Mouse (Mus musculus) liver, postnatal 0 days (tissue): ENCODE measurements around the gene Zfp974. TPM values are rescaled to one million over a fixed set of nuclear protein-coding genes. Genes with fewer than 3 reads are reported as not detected.
"Not testable (repeated sequence)": the region's sequence is repeated elsewhere in the genome, so short reads cannot be mapped to it uniquely, and the experiment has no call there.

Source experiments
- ATAC-seq: fragments of 200-750 bp; cut with Nextera tagmentation; 2 replicates; pipeline ENCODE4 v1.8.0; 2017; ENCODE audit warnings: mild to moderate bottlenecking, moderate library complexity
- DNase-seq: peaks from one replicate; pipeline ENCODE4 v3.0.0-alpha.2; 2016
- H3K27ac ChIP-seq: fragments of 300-500 bp; sonication (generic); 2 replicates; pipeline ENCODE4 v1.5.1; 2014; ENCODE audit warnings: antibody characterized with exemption, moderate library complexity, mild to moderate bottlenecking, low read depth
- H3K27me3 ChIP-seq: fragments of 300-500 bp; sonication (generic); 2 replicates; pipeline ENCODE4 v1.6.1; 2014; ENCODE audit warnings: low read length, control low read depth, mixed read lengths; ENCODE audit not compliant: insufficient read depth
- H3K36me3 ChIP-seq: fragments of 300-500 bp; sonication (generic); replicated peaks from 2 replicates; pipeline ENCODE4 v1.6.1; 2014; ENCODE audit warnings: mild to moderate bottlenecking, control low read depth, low read length, moderate library complexity, mixed read lengths; ENCODE audit not compliant: insufficient read depth
- H3K4me1 ChIP-seq: fragments of 300-500 bp; sonication (generic); 2 replicates; pipeline ENCODE4 v1.6.1; 2014; ENCODE audit warnings: antibody characterized with exemption, mild to moderate bottlenecking, control low read depth; ENCODE audit not compliant: insufficient read depth
- H3K4me2 ChIP-seq: fragments of 300-500 bp; sonication (generic); 2 replicates; pipeline ENCODE4 v1.6.1; 2014; ENCODE audit warnings: low read depth, mild to moderate bottlenecking, low read length, moderate library complexity, mixed read lengths
- H3K4me3 ChIP-seq: fragments of 300-500 bp; sonication (generic); 2 replicates; pipeline ENCODE4 v1.5.1; 2014; ENCODE audit warnings: low read depth, low read length
- H3K9ac ChIP-seq: fragments of 300-500 bp; sonication (generic); replicated peaks from 2 replicates; pipeline ENCODE4 v1.6.1; 2014; ENCODE audit warnings: mild to moderate bottlenecking, moderate library complexity
- H3K9me3 ChIP-seq: fragments of 300-500 bp; sonication (generic); 2 replicates; pipeline ENCODE4 v1.6.1; 2016; ENCODE audit warnings: mild to moderate bottlenecking, control low read depth, low read length, mixed read lengths
- CTCF ChIP-seq: sonication (generic); IDR thresholded peaks from 2 replicates; pipeline ENCODE4 v1.5.1; 2016; ENCODE audit warnings: antibody characterized with exemption, low read depth
- EP300 ChIP-seq: IDR thresholded peaks from 2 replicates; pipeline ENCODE4 v1.6.1; 2016; ENCODE audit warnings: antibody characterized with exemption, low read depth, mild to moderate bottlenecking
- WGBS: fragments of 180-500 bp; shearing (Covaris S2); extraction: QIAGEN DNeasy Blood & Tissue Kit; methylation state at CpG from one replicate; pipeline ENCODE4 v1.1.7; 2014; ENCODE audit not compliant: insufficient replicate concordance; 5-methylcytosine and 5-hydroxymethylcytosine counted together
- polyA plus RNA-seq: library from polyadenylated mRNA; unstranded; fragments of >200 nt; fragmentation: Nextera tagmentation; extraction: Ambion mirVana; gene quantifications from 2 replicates; pipeline ENCODE4 v1.2.1, GENCODE M21; 2015

The Zfp974 gene
- polyA plus RNA-seq, result 0.95 and 1.2 TPM in 2 replicates

GRCm38 (mm10) chr7:27928818-27929695, at the start of gene Zfp974:
Gene Zfp974, minus strand, starts transcription at chr7:27929460.
- H3K27ac ChIP-seq, result 0 out of 2 replicates have a peak within 1 kb of the TSS, but pooled peaks have one; percentile 3
- 6% methylated on average over 40 of the region's 40 CpGs for WGBS
- peak within 1 kb of the TSS; percentile 62 for H3K4me3 ChIP-seq
- H3K4me1 ChIP-seq, result peaks cover 7% of the 10 kb centered on the region
- DNase-seq, result peak; percentile 73
- no peaks in the 10 kb centered on the region for H3K9me3 ChIP-seq
- ATAC-seq, result peak; percentile 80
- H3K36me3 ChIP-seq, result no peaks in the 10 kb centered on the region
- TF ChIP-seq EP300 (no peak), CTCF (no peak)
- peak within 1 kb of the TSS; percentile 69 for H3K9ac ChIP-seq
- H3K27me3 ChIP-seq, result no peaks in the 10 kb centered on the region
- H3K4me2 ChIP-seq, result peak within 1 kb of the TSS; percentile 87

GRCm38 (mm10) chr7:27949451-27949850, 20.2 kb upstream of the Zfp974 start:
- not testable (repeated sequence) for H3K27me3 ChIP-seq, H3K36me3 ChIP-seq, H3K9ac ChIP-seq, H3K4me3 ChIP-seq, ATAC-seq, H3K9me3 ChIP-seq, H3K4me2 ChIP-seq, DNase-seq, H3K4me1 ChIP-seq, H3K27ac ChIP-seq
- 88% methylated on average over 13 of the region's 13 CpGs for WGBS

- DNase-seq, H3K4me1 ChIP-seq, ATAC-seq, H3K27ac ChIP-seq, H3K4me3 ChIP-seq, H3K36me3 ChIP-seq, H3K4me2 ChIP-seq, H3K9me3 ChIP-seq, H3K27me3 ChIP-seq, H3K9ac ChIP-seq: not testable (repeated sequence)
- TF ChIP-seq CTCF, result peak; percentile 55
- 38% methylated on average over 5 of the region's 7 CpGs for WGBS
Observed at GRCm38 (mm10) chr7:27941869-27942268, 12.6 kb upstream of the Zfp974 start.

GRCm38 (mm10) chr7:27933800-27934158, 4.5 kb upstream of the Zfp974 start:
- not testable (repeated sequence) for H3K4me3 ChIP-seq

GRCm38 (mm10) chr7:27933050-27933799, 4.0 kb upstream of the Zfp974 start:
- TF ChIP-seq CTCF (no peak), EP300 (no peak)
- DNase-seq, result no peak
- peak; percentile 73 for ATAC-seq
- Histone ChIP-seq H3K9ac (no peak overlapping the region), H3K4me1 (peaks cover 7% of the 10 kb centered on the region), H3K27me3 (no peaks in the 10 kb centered on the region), H3K4me2 (peak overlapping the region; percentile 63), H3K36me3 (no peaks in the 10 kb centered on the region), H3K9me3 (no peaks in the 10 kb centered on the region), H3K4me3 (no peak overlapping the region), H3K27ac (no peak overlapping the region)
- WGBS, result 13% methylated on average over 7 of the region's 7 CpGs

More at GRCm38 (mm10) chr7:27933800-27934158, 4.5 kb upstream of the Zfp974 start:
- DNase-seq, H3K36me3 ChIP-seq, H3K4me1 ChIP-seq, H3K27ac ChIP-seq, H3K9me3 ChIP-seq, H3K27me3 ChIP-seq, H3K9ac ChIP-seq: not testable (repeated sequence)
- peak; percentile 64 for ATAC-seq
- WGBS, result 27% methylated on average over 1 of the region's 9 CpGs
- peak overlapping the region; percentile 63 for H3K4me2 ChIP-seq

GRCm38 (mm10) chr7:27927041-27927440, 2.2 kb downstream of the Zfp974 start:
- not testable (repeated sequence) for H3K36me3 ChIP-seq, H3K27me3 ChIP-seq, H3K4me2 ChIP-seq, DNase-seq, H3K4me1 ChIP-seq, ATAC-seq, H3K27ac ChIP-seq, H3K9ac ChIP-seq, H3K4me3 ChIP-seq, H3K9me3 ChIP-seq
- 32% methylated on average over 4 of the region's 4 CpGs for WGBS

GRCm38 (mm10) chr7:27910952-27911351, 18.3 kb downstream of the Zfp974 start:
- not testable (repeated sequence) for H3K4me1 ChIP-seq, H3K27ac ChIP-seq, H3K36me3 ChIP-seq, H3K4me2 ChIP-seq, H3K4me3 ChIP-seq, DNase-seq, H3K9ac ChIP-seq, H3K27me3 ChIP-seq, ATAC-seq, H3K9me3 ChIP-seq
- WGBS, result 76% methylated on average over 3 of the region's 4 CpGs
